Mouse (Mus musculus) cerebellum, adult 2 months (tissue): ENCODE results near the gene Elp1.

ENCODE experiments used
- CTCF ChIP-seq: fragments of 200-500 bp; IDR thresholded peaks from 2 replicates; pipeline ENCODE4 v1.5.1; 2011; ENCODE audit warnings: low read depth, mild to moderate bottlenecking, control low read depth, low read length, moderate library complexity, borderline replicate concordance; ENCODE audit not compliant: insufficient read depth
- POLR2A ChIP-seq: fragments of 200-500 bp; IDR thresholded peaks from 2 replicates; pipeline ENCODE4 v1.6.1; 2011; ENCODE audit warnings: low read length, control low read depth, borderline replicate concordance; ENCODE audit not compliant: insufficient read depth

DNA sequence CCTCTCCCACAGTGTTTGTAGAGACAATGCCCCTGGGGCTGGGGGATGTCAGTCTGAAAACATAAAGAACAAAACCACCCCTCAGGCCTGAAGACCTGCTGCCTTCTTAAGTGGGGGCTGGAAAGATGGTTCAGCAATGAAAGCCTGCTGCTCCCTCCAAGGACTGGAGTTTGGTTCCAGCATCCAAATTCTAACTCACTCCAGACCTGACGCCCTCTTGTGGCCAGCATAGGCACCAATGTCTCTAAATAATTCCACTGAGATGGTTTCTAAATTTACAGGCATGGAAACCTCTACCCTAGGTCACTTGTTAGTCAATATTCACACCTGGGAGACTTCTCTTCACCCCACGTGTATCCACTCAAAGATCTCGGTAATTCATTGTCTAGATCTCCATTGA is 80.7 kb downstream of the Elp1 start:
- TF ChIP-seq POLR2A (no peak), CTCF (peak; percentile 39; the same call in 1 of the 2 replicates)
